Mouse (Mus musculus): Measurements from ENCODE around the gene Scamp1.

The Scamp1 gene

DNA sequence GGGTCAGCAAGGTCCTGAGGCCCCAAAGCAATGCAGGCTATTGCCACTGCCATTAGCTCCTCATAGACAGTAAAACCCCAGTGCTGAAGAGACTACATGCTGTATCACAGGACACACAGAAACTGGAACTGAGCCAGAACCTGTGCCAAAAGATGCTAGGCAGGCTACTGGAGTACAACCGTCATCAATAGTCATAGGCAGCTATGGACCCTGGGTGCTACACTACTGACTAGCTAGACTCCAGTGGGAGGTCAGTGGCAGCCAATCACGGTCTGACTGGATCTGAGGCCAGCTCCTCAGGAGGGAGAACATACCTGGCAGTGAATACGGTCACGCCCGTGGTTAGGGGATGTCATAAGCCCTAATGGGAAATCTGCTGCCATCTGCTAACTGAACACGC lies 14.4 kb downstream of the Scamp1 start:
- no peak for DNase-seq

DNA sequence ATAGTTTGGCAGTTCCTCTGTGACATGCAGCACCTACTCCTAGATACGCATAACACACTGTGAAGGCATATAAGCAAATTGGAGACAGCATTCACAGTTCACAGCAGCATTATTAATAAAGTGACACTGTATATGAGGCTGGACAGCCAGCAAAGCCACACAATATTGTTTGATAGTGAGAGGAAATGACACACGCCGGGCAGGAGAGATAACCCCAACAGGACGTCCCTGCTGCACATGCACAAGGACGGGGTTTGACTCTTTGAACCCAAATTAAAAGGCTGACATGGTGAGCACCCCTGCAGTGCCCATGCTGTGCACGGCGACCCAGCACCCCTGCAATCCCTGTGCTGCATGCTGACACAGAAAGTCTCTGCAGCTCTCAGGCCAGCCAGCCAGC lies 17.5 kb downstream of the Scamp1 start:
- DNase-seq = no peak

GRCm38 (mm10) chr13:94267190-94267589 lies 18.5 kb downstream of the Scamp1 start:
- no peak for DNase-seq

- no peak for DNase-seq
Measured at GRCm38 (mm10) chr13:94266530-94266929, 19.1 kb downstream of the Scamp1 start.

GRCm38 (mm10) chr13:94265291-94265690 lies 20.4 kb downstream of the Scamp1 start:
- no peak for DNase-seq

DNA sequence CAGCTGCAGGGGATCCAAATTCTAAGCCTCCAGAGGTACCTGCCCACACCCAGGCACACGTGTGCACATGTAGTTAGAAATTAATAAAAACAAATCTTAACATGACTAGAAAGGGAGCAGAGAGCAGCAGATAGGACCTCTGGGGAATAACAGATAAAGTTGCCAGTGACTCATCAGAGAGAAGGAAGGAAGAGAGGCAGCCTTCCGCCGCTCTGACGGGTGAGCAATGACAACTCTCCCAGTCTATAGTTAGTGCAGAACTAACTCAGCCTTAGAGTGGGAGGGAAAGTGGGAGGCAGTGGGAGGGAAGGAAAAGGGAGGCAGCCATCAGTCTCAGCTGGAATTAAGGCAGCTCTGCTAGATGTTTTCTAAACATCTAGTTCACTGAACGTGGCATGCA lies 21.7 kb downstream of the Scamp1 start:
- no peak for DNase-seq

DNA sequence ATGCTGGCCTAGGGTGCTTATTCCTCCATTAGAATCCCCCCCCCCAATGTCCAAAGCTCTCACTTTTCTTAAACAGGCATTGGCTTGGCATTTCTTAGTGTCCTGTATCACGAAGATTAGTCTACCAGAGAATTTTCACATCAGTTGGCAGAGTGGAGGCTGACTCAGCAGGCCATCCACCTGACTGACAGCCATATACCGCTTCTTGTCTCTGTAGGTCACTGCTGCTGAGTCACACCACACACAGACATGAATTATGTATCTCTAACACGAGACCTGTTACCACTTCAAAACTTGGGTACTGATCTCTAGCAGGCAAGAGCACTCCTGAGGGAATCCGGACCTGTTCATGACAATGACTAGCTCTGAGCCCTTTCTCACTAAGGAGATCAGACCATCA lies 23.1 kb downstream of the Scamp1 start:
- DNase-seq = no peak

- DNase-seq = no peak
Measured at GRCm38 (mm10) chr13:94261624-94262023, 24.0 kb downstream of the Scamp1 start.

- DNase-seq = peak; percentile 53 to 55
Measured at GRCm38 (mm10) chr13:94260961-94261360, 24.7 kb downstream of the Scamp1 start.

DNA sequence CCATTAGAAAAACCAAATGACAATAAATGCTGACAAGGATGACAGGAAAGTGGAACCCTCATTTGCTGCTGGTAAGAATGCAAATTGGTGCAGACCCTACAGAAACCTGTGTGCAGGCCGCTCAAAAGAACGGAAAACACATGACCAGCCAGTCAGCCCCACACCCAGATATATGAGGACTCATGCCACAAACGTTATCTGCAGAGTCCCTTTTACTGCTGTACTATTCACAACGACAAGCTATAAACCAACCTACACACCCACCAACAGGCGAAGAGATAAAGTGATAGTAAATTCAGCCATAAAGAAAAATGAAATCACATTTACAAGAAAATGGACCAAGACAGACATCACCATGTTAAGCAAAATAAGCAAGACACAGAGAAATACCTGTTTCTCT lies 26.4 kb downstream of the Scamp1 start:
- no peak for DNase-seq

- DNase-seq = no peak
Measured at GRCm38 (mm10) chr13:94258530-94258929, 27.1 kb downstream of the Scamp1 start.

- DNase-seq = no peak
Measured at GRCm38 (mm10) chr13:94257711-94258110, 27.9 kb downstream of the Scamp1 start.

- DNase-seq = peak in 1 of 2 experiments; percentile 24
Measured at GRCm38 (mm10) chr13:94255176-94255575, 30.5 kb downstream of the Scamp1 start.

DNA sequence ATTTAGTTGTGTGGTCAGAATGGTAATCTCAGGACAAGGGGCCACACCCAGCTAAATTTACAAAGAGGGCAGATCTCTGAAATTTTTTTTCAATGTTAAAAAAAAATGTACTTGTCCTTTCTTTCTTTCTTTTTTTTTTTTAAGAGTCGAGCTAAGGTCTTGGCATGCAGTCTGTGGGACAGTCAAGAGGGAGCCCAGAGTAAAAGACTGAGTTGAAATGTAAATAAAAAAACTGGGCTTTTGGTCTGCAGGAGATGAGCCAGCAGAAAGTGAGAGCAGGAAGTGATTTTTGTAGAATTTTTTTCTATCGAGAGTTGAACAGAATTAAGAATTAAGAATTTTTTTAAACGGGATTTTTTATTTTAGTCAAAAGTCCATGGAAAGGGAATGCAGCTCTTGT lies 31.4 kb downstream of the Scamp1 start:
- DNase-seq = no peak

GRCm38 (mm10) chr13:94253052-94253451 lies 32.6 kb downstream of the Scamp1 start:
- DNase-seq = no peak

GRCm38 (mm10) chr13:94250761-94251160 lies 34.9 kb downstream of the Scamp1 start:
- DNase-seq = no peak

GRCm38 (mm10) chr13:94250188-94250587 lies 35.5 kb downstream of the Scamp1 start:
- DNase-seq = no peak

- no peak for DNase-seq
Measured at GRCm38 (mm10) chr13:94242897-94243296, 42.8 kb downstream of the Scamp1 start.

DNA sequence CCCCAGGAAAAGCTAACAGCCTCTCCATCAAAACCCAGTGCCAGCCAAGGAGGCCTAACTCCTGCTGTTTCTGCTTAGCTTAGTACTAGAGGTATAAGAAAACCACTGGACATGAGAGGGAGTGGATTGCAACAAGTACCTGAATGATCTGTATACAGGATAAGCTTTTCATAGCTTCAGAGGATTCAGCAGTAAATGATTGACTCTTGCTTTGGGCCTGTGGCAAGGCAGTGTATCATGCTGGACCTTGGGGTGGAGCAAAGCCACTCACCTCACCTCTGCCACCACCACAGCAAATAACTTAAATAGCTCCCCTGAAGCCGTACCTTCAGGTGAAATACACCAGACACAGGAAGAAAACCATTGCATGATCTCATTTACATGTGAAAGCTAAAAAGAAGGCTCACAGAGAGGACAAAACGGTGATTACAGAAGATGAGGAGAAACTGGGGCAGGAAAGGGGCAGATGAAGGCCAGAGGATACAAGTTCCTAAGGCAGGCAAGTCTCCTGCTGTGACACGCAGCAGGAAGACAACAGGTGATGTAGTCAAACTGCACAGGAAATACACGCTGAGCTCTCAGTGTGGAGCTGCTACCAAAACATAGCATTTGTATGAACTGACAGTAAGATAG lies 43.6 kb downstream of the Scamp1 start:
- DNase-seq = no peak

DNA sequence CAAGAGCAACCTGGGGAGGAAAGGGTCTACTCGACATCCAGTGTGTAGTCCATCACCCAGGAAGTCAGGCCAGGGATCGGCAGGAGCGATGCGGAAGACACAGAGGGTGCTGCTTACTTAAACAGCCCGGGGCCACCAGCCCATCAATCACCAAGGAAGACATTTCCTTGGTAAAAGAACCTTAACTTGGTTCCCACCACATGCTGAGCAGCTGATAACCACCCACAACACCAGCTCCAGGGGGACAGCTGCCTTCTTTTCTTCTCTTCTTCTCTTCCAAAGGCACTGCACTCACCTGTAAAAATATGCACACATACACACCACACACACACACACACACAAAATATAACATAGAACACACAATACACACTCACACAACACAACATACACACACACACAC lies 44.8 kb downstream of the Scamp1 start:
- DNase-seq = no peak

DNA sequence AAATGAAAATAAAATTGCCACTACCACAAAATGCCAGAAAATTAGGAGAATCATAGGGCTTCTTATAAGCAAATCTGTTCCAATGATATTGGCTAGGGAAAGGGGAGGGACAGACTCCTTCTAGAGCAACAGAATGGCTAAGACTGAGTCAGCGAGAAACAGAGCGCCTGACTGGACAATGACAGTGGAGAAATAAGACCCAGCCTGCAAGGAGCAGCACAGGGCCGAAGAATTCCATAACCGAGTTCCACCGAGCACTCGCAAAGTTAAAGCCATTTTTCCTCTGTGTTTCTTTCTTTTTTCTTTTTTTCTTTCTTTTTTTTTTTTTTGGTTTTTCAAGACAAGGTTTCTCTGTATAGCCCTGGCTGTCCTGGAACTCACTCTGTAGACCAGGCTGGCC lies 45.5 kb downstream of the Scamp1 start:
- DNase-seq = no peak

DNA sequence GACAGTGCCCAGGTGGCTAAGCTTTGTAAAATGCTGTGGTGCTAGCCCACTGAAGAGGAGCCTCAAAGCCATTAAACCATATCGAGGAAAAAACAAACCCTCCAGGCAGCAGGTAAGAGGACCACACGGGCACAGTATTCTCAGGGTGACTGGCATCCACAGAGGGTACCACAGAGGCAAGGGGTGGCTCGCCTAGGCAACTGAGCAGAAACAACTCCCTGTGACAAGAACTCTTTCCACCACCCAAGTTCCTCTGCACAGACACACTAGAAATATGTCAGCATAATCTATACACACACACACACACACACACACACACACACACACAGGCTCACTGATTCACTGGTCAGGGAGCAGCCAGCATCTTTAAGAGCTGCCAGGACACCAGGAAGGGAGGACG lies 46.2 kb downstream of the Scamp1 start:
- no peak for DNase-seq

GRCm38 (mm10) chr13:94231871-94232270 lies 53.8 kb downstream of the Scamp1 start:
- DNase-seq = no peak

DNA sequence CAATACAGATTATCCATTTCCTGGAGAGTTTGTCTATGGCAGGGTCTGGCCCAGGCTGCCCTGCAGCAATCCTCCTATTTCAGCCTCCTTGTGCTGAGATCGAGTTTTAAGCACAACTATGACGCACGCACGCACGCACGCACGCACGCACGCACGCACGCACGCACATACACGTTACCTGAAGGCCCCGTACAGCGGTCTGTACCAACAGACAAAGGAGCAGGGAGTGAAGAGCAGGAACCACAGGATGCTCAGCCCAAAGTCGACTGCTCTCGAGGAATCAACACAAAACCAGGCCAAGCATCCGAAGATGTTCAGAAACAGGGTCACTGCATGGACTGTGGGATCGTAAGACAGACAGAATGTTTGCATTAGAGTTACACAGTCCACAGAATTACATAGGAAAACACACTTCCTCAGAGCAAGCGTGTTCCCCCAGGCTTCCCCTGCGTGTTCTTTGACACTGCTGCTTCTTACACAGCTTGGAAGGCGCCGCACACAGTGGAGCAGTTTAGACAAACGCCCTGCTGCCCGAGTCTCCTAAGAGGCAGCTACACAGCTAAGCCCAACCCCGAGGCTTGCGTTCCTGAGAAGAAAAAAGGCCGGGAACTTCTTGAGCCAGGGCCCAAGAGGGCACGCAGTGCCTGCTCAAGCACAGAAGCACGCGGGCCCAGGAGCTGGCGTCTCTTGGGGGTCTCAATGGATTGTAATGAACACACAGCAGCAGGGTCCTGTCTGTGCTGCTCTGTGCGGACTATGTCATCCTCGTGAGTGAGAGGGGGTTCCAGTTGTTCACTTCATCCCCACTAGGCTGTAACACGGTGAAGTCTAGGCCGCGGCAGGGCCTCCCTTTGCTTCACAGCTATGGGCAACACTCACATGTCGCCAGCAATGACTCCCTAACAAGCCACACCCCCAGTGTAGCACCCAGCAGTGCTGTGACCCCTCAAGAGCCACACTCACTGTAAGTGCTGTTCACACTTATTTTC lies 60.6 kb downstream of the Scamp1 start:
- no peak for DNase-seq

Data from lung, adult 18-20 months (tissue).